Mouse (Mus musculus): ENCODE data around the gene Stk11. TPM values are rescaled to one million over a fixed set of nuclear protein-coding genes. Genes with fewer than 3 reads are reported as not detected.

The Stk11 gene
- total and polyA plus RNA-seq, 3 experiments: 47.4 to 94.9 (median 65.9) TPM

DNA sequence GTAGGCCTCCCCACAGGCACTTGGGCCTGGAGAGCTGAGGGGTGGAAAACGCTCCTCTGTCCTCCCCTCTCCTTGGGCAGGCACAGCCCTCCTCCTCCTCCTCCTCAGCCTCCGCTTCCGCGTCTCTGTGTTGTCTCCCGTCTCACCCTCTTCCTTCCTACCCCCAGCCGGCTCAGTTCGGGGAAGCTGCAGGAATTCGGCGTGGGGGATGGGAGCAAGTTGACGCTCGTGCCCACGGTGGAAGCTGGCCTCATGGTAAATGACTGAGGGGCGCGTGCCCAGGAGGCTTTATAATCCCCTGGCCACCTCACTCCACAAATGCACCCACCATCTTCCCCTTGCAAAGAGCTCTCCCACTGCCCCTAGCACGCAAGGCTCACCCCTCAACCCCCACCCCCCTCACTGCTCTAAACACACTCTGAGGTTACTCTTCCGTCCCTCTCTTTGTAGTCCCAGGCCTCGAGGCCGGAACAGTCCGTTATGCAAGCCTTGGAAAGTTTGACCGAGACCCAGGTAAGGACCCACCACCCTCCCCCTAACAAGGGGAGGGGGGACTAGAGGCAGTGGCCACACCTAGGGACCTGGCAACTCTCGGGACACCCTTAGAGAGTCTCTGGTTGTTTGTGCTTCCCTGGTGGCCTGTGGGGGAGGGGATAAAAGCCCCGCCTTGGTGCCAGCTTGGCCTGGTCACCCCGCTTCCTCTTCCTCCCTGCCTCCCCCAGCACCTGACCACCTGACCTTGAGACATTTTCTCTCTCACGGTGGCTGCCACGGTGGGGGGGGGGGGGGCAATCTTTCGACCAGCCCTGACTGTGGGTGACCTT, 35.8 kb downstream of the Stk11 start:
- H3K9me3 ChIP-seq (replicated peaks; ENCODE audit: low read length): no peaks in the 10 kb centered on the region
- peaks cover 37 to 49% of the 10 kb centered on the region in 2 experiments for H3K36me3 ChIP-seq (replicated peaks in 1 of 2; ENCODE audit: control insufficient read depth in 1 of 2, insufficient read depth in 1 of 2, low read length in 1 of 2)
- H3K79me2 ChIP-seq (replicated peaks; ENCODE audit: control insufficient read depth, extremely low read depth, insufficient read depth, poor library complexity, severe bottlenecking): peaks cover 15% of the 10 kb centered on the region
- peaks cover 28 to 52% of the 10 kb centered on the region in 2 experiments for H3K4me1 ChIP-seq (ENCODE audit: control insufficient read depth in 1 of 2, insufficient read depth in 2 of 2)
- DNase-seq (ENCODE audit: extremely low read depth): no peak
- no peak for TF ChIP-seq KAT2A (IDR thresholded peaks at IDR 0.05; ENCODE audit: insufficient replicate concordance, low read length)
- peak; percentile 67 for TF ChIP-seq TCF12 (IDR thresholded peaks at IDR 0.05; ENCODE audit: low read depth, low read length)
- no peak for TF ChIP-seq ZKSCAN1 (IDR thresholded peaks at IDR 0.05; ENCODE audit: borderline replicate concordance, low read depth, low read length)
- TF ChIP-seq MXI1 (IDR thresholded peaks at IDR 0.05; ENCODE audit: low read depth, low read length): 0 out of 2 replicates have a peak, but pooled peaks have one; percentile 24
- TF ChIP-seq ELF1 (IDR thresholded peaks at IDR 0.05; ENCODE audit: low read depth, low read length): peak; percentile 66
- TF ChIP-seq ETS1 (conservative IDR thresholded peaks at IDR 0.05; ENCODE audit: low read depth, low read length): peak; percentile 55
- 0 out of 2 replicates have a peak, but pooled peaks have one; percentile 13 for TF ChIP-seq NELFE (IDR thresholded peaks at IDR 0.05; ENCODE audit: low read depth, low read length)
- no peak for TF ChIP-seq MAFK (IDR thresholded peaks at IDR 0.05; ENCODE audit: insufficient replicate concordance, low read length)
- 0 out of 2 replicates have a peak, but pooled peaks have one; percentile 34 for TF ChIP-seq IRF4 (IDR thresholded peaks at IDR 0.05; ENCODE audit: low read depth, low read length)
- peak; percentile 58 for TF ChIP-seq USF1 (IDR thresholded peaks at IDR 0.05; ENCODE audit: low read depth, low read length)
- TF ChIP-seq HCFC1 (IDR thresholded peaks at IDR 0.05; ENCODE audit: low read depth, low read length): no peak
- peak; percentile 32; the same call in 1 of the 2 replicates for TF ChIP-seq UBTF (IDR thresholded peaks at IDR 0.05; ENCODE audit: low read depth, low read length)
- no peak; the same call in 1 of the 2 replicates for TF ChIP-seq USF2 (conservative IDR thresholded peaks at IDR 0.05; ENCODE audit: low read depth, low read length)
- peak; percentile 21; the same call in 1 of the 2 replicates for TF ChIP-seq CHD2 (IDR thresholded peaks at IDR 0.05; ENCODE audit: low read length)
- no peak for TF ChIP-seq EP300 (IDR thresholded peaks at IDR 0.05; ENCODE audit: low read length)
- no peak for TF ChIP-seq ZC3H11A (IDR thresholded peaks at IDR 0.05; ENCODE audit: low read depth, low read length)
- no peak for TF ChIP-seq POLR2A (IDR thresholded peaks at IDR 0.05; ENCODE audit: low read depth, low read length)
- TF ChIP-seq SMC3 (IDR thresholded peaks at IDR 0.05; ENCODE audit: low read depth, low read length): no peak
- TF ChIP-seq MEF2A (IDR thresholded peaks at IDR 0.05; ENCODE audit: borderline replicate concordance, low read depth, low read length): peak; percentile 7
- TF ChIP-seq BHLHE40 (IDR thresholded peaks at IDR 0.05; ENCODE audit: low read depth, low read length): peak; percentile 46; the same call in 1 of the 2 replicates
- peak; percentile 5 for TF ChIP-seq SIN3A (IDR thresholded peaks at IDR 0.05; ENCODE audit: low read length)
- TF ChIP-seq PAX5 (IDR thresholded peaks at IDR 0.05; ENCODE audit: low read length): no peak
- no peak for TF ChIP-seq ZNF384 (IDR thresholded peaks at IDR 0.05; ENCODE audit: low read depth, low read length)
- no peak for TF ChIP-seq CHD1 (IDR thresholded peaks at IDR 0.05; ENCODE audit: low read depth, low read length)
- TF ChIP-seq GABPA (IDR thresholded peaks at IDR 0.05; ENCODE audit: insufficient replicate concordance, low read depth, low read length): no peak
- TF ChIP-seq MAX (IDR thresholded peaks at IDR 0.05; ENCODE audit: low read length): 0 out of 2 replicates have a peak, but pooled peaks have one; percentile 10
- TF ChIP-seq MAZ (IDR thresholded peaks at IDR 0.05; ENCODE audit: low read depth, low read length): no peak; the same call in 1 of the 2 replicates
- no peak for TF ChIP-seq MYC (IDR thresholded peaks at IDR 0.05; ENCODE audit: low read depth, low read length)
- TF ChIP-seq ZMIZ1 (IDR thresholded peaks at IDR 0.05; ENCODE audit: low read depth, low read length): 0 out of 2 replicates have a peak, but pooled peaks have one; percentile 27
- H3K9ac ChIP-seq (ENCODE audit: insufficient read depth, low read depth): peak overlapping the region; percentile 95
- in situ Hi-C loops (cut with MboI; ENCODE audit: low pct_ligation_motif_present, low pct_unique_long_range_greater_than_20kb, low sequenced_read_pairs): no loop called here
- peak overlapping the region; percentile 81 to 84 (median 82) for H3K4me3 ChIP-seq (replicated peaks in 1 of 3; ENCODE audit: low read depth in 2 of 3, low read length in 2 of 3, poor library complexity in 1 of 3)
- H3K4me2 ChIP-seq (ENCODE audit: insufficient read depth, low read depth, poor library complexity, severe bottlenecking): peak overlapping the region; percentile 67
- H3K27me3 ChIP-seq (replicated peaks): no peaks in the 10 kb centered on the region
- H3K27ac ChIP-seq (ENCODE audit: insufficient read depth, low read depth): peak overlapping the region; percentile 96
- dilution Hi-C loops (cut with MboI; ENCODE audit: extremely low pct_ligation_motif_present, extremely low pct_unique_long_range_greater_than_20kb, low sequenced_read_pairs): no loop called here

Measured in CH12.LX (cell line).